Mouse (Mus musculus) gastrocnemius, postnatal 25 days (tissue): ENCODE measurements around the gene Tex14. TPM values are rescaled to one million over a fixed set of nuclear protein-coding genes. Genes with fewer than 3 reads are reported as not detected.

Experiments
- DNase-seq: peaks from one replicate; pipeline ENCODE4 v3.0.0; 2022
- total RNA-seq, 2 experiments: library from RNA; stranded (reverse); gene quantifications; 1 replicate in 1 of 2; 2 replicates in 1 of 2; pipeline ENCODE4 v1.2.3; 2021

Tex14 gene
- total RNA-seq, 2 experiments from 2014 or later = 0.27 TPM; not detected in 1

DNA sequence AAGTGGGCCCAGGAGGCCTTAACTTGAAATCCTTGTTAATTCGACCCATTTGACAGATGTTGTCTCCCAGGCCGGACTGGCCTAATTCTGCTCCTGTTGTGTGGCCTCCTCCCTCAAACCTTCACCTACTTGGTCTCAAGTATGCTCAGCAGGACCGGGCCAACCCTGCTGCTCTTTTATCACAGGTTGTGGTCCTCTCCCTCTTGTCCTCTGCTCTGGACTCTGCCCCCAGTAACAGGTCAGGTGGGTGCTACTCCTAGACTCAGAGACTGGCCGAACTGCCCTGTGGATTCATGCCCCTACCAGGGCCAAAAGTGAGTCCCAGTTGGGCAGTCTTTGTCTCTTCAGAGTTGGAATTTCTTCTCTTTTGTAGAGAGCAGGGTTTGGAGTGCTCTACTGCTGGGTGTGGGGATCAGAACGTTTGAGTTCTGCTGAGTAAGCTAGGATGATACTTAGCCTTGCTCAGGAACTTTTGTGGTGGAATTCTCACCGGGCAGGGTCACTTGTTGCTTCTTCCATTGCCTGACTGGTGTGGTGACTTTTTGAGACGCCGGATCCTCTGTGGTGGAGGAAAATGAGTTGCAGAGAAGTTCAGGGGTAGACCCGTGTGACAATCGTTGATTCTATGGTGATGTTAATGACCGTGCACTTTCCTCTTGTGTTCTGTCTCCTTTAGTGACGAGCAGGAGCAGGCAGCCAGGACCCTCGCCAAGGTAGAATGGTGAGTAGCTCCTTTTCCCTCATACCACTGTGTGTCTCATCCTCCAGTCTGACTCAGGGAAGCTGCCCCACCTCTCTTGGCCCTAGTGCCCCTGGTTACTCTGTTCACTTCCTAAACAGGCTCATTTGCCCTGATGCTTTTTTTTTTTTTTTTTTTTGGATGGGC is 188.1 kb downstream of the Tex14 start:
- DNase-seq = no peak

DNA sequence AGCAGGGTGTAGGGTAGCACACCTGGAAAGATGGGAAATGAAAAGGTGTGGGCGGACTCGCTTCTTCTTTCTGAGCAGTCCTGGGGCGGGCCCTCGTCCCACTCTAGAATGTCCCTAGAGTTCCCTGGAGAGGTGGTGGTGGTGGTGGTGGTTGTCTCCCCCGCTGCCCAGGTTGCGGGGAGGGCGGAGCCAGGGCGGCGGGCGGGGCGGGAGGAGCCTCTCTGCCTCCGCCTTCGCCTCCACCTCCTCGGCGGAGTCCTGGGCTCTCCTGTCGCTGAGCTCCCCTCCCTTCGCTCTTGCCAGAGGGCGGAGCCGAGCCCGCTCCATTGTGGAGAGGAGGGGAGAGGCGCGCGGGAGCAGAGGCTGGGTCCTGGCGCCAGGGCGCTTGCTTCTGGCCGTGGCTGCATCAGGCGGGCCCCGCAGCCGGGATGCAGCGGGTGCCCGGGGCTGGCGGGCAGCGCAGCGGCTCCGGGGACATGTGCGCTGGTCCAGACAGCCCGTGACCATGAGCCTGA is 190.5 kb downstream of the Tex14 start:
- peak; percentile 89 for DNase-seq

DNA sequence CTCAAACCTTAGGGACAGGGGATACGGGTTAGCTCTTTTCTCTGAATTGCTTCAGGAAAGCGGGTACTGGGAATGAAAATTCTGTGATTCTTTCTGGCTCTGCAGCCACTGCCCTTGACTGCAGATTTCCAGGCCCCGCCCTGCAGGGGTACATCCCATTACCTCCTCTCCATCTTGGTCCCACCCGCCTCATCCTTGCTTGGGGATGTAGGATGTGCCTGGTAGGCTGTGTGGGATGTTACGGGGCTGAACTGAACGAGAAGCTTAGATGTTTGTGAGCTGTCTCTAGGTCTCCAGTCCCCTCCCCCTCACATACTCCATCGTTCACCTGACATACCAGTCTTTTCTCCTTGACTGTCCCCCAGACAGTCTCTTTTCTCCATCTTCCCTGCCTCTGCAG is 191.1 kb downstream of the Tex14 start:
- DNase-seq = no peak

DNA sequence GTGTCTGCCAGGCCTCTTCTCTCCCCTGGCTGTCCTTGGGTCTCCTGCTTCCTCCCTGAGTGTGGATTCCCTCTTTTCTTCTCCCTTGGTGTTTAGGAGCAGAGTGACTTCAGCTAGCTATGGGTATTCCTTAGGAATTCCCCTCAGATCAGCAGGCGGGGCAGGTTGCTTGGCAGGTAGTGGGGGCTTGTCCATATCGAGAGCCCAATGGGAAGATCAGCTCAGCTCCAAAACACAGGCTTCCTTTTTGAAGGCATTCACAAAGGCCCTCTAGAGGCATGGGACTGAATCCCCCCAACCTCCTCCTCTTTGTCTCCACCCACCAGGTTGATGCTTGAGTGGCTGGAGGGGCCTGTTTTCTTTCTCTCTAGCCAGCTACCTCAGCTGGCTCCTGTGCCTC is 191.6 kb downstream of the Tex14 start:
- no peak for DNase-seq

DNA sequence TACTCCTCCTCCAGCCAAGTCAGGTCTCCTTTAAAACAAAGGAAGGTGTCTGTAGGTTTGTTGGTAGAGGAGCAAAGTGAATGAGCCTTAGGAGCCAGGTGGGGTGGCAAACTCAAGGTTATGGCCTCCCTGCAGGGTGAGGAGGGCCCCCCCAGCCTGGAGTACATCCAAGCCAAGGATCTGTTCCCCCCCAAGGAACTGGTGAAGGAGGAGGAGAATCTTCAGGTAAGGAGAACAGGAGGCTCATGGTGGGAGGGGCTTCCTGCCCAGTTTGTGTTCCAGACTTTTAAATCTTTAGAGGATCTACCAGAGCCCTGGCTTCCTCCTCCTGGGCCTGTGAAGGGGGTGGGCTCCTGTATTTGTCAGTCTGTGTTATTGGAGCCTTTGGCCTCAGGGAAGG is 192.2 kb downstream of the Tex14 start:
- no peak for DNase-seq

DNA sequence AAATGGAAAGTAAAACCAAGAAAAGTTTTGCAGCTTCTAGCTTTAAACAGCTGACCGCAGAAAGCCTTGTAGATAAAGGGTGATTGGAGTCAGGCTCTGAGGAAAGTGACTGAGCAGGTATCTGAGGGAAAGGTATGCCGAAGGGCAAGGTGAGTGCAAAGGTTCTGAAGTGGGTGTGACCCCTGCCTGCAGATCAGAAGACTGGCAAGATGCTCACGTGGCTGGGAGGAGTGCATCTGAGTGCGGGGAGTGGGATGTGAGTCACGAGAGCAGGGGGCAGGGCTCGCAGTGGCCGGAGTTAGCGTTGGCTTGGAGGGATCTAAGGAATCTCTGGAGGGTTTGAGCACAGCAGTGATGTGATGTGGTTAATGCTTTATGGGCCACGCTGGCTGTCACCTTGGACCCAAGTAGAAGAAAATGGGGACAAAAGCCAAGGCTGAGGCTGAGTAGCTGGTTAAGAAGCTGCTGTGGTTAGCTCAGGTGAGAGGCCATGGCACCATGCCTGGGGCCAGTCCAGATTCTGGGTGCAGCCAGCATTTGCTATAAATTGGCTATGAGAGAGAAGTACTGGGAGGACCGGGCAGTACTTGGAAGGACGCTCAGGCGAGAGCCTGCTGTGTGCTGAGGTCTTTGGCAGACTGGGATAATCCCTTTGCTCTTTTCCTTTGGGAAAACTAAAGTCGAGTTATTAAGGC is 194.7 kb downstream of the Tex14 start:
- DNase-seq = no peak

DNA sequence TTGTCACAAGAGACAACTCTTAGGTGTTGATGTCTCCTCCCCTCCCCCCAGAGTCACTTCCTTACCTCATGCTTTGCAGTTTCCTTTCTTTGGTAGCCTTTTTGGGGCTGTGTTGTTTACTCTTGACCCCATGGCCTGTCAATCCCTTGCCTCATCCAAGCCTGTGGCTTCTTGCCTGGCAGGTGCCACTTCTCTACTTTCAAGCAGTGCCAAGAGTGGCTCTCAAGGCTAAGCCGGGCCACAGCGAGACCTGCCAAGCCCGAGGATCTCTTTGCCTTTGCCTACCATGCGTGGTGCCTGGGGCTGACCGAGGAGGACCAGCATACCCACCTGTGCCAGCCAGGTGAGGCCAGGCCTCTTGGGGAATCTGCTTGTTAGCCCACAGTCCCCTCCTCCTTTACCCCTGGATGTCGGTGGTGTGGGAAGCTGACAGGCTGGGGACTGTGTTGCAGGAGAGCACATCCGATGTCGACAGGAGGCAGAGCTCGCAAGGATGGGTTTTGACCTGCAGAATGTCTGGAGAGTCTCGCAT is 195.5 kb downstream of the Tex14 start:
- DNase-seq = no peak

DNA sequence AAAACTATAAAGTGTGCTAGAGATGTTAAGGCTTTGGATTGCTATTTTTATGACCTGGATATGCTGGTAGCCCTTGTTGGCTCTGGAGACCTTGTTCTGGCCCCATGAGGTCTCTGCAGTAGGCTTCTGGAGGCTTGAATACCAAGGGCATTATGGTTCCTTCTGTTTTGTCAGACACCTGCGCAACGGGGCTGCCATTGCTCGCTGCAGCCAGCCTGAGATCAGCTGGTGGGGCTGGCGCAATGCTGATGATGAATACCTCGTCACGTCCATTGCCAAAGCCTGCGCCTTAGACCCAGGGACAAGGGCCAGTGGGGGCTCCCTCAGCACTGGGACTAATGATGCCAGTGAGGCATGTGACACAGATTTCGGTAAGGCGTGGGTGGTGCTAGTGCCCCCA is 197.4 kb downstream of the Tex14 start:
- no peak for DNase-seq

DNA sequence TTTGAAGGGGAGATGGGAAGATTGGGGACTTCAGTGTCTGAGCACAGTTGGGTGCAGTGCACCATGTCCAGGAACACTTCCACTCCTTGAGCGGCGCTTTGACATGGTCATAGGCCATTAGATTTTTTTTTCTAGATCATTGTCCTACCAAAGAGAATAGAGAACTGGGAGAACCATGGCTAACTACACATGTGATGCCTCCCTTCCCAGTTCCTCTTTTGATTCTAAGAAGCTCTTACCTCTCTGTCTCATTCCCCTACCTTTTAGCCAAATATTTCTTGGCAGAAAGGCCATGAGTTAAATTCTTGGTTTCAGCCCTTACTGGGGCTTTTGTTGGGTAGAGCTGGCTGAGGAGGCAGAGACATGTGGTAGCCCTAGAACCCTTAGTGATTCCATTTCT is 198.7 kb downstream of the Tex14 start:
- no peak for DNase-seq

Other genes with a start within 250 kb of the Tex14 start
- under 1 TPM; 0.59 to 0.67 TPM for gene Ppm1e, start 46.0 kb upstream of the Tex14 start, total RNA-seq
- under 1 TPM; 0.15 to 0.51 TPM for gene Rad51c, start 111 bp upstream of the Tex14 start, total RNA-seq
- gene Gm11492, start 161.6 kb downstream of the Tex14 start, total RNA-seq = not detected
- gene Sept4, start 163.8 kb downstream of the Tex14 start, total RNA-seq = 10 to 100 TPM; 10.9 to 14.7 TPM
- gene Mtmr4, start 187.1 kb downstream of the Tex14 start, total RNA-seq = 10 to 100 TPM in 1 of 2 experiments, 1 to 10 TPM in 1; 9.9 to 13.0 TPM
- not detected for gene Hsf5, start 212.1 kb downstream of the Tex14 start, total RNA-seq